In the genomic region with DNA sequence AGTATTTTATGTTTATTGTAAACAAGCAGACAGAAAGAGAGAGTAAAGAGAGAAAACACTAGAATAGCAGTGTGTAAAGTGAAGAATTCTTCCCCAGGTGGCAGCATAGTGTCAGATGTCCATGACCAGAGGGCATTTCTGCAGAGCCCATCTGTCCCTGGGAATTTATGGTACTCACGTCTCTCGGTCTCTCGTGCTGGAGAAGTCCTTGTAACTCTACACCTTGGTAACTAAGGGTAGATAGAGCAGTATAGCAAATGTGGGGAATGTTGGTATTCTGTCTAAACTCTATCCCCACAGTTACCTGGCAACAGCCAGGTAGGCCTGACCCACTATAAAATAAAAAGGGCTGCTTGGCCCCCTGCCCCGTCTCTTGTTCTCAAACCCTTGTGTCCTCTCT, we compare ENCODE assay signal across 13 mouse cellular contexts.
"Had no signal": no experiment of that assay in that cellular context is flagged by ENCODE, and none has a peak within 500 bp of the region (broad histone marks: within the 10 kb centered on the region; RNA-seq: fewer than 3 reads in every experiment).

No protein-coding gene starts in this region.

- H3K4me3 ChIP-seq: liver, embryonic 15.5 days; midbrain, embryonic 10.5 days; myocyte; neural tube, embryonic 15.5 days had no signal

- H3K4me2 ChIP-seq: liver, embryonic 11.5 days; liver, embryonic 15.5 days; neural tube, embryonic 15.5 days had no signal

- H3K36me3 ChIP-seq: liver, embryonic 15.5 days; midbrain, embryonic 10.5 days; neural tube, embryonic 15.5 days had no signal

- DNase-seq: kidney, postnatal 14 days; left cerebral cortex, postnatal 4 days; lung, adult 2 months; lung, postnatal 14 days; midbrain, embryonic 14.5 days; right cerebral cortex, adult 18-20 months; right cerebral cortex, postnatal 25 days; thymus, postnatal 36 days had no signal

- H3K9me3 ChIP-seq: liver, embryonic 15.5 days; midbrain, embryonic 10.5 days; neural tube, embryonic 15.5 days had no signal

- H3K9ac ChIP-seq: liver, embryonic 15.5 days; neural tube, embryonic 15.5 days had no signal

- H3K27me3 ChIP-seq: liver, embryonic 15.5 days; neural tube, embryonic 15.5 days had no signal

- H3K4me1 ChIP-seq: liver, embryonic 15.5 days; neural tube, embryonic 15.5 days had no signal

- H3K27ac ChIP-seq: liver, embryonic 15.5 days; midbrain, embryonic 10.5 days; neural tube, embryonic 15.5 days had no signal
